Comparison of ENCODE assay signal across 10 mouse cellular contexts in the genomic region with DNA sequence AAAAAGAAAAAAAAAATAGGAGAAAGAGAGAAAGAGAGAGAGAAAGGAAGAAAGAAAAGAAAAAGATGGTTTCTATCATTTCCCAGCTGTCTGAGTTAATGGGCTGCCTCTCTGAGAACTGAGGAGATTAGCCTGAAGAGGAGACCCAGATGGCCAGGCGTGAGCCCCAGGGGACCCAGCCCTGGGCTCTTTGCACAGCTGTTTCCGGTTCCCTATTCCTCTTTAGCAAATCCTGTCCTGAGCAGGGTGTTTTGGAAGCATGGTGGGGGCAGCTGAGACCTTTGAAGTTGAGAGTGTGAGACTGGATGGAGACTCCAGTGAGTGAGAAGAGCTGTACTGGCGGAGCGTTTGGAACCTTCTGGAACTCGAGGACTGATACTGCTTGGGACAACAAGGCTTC.
DNase-seq lines count a peak whose midpoint lies in the region; ATAC-seq and TF ChIP-seq lines count a peak whose summit lies in the region.
"Had no signal": no experiment of that assay in that cellular context is flagged by ENCODE, and none has a peak within 500 bp of the region (broad histone marks: within the 10 kb centered on the region; RNA-seq: fewer than 3 reads in every experiment).

No protein-coding gene starts in this region.

- H3K27me3 ChIP-seq in intestine, embryonic 14.5 days (replicated peaks; ENCODE audit: control insufficient read depth, insufficient read depth, low read length), result no peaks in the 10 kb centered on the region
- no peaks in the 10 kb centered on the region for H3K27me3 ChIP-seq in intestine, postnatal 0 days (replicated peaks; ENCODE audit: control insufficient read depth, insufficient read depth, low read length)
- H3K27me3 ChIP-seq in lung, embryonic 15.5 days, result no peaks in the 10 kb centered on the region
- no peaks in the 10 kb centered on the region for H3K27me3 ChIP-seq in stomach, embryonic 16.5 days (ENCODE audit: control insufficient read depth, insufficient read depth, low read length)

- no peak for TF ChIP-seq CTCF in intestine, postnatal 0 days (IDR thresholded peaks at IDR 0.05; ENCODE audit: low read depth)

- 50% methylated on average over 5 of the region's 5 CpGs for WGBS in intestine, embryonic 14.5 days
- 45% methylated on average over 5 of the region's 5 CpGs for WGBS in intestine, postnatal 0 days
- WGBS in lung, embryonic 15.5 days, result 30% methylated on average over 5 of the region's 5 CpGs
- 38% methylated on average over 5 of the region's 5 CpGs for WGBS in stomach, embryonic 16.5 days

- no peak overlapping the region for H3K4me2 ChIP-seq in intestine, embryonic 14.5 days (ENCODE audit: low read length)
- H3K4me2 ChIP-seq in intestine, postnatal 0 days (replicated peaks; ENCODE audit: low read depth), result no peak overlapping the region
- no peak overlapping the region for H3K4me2 ChIP-seq in lung, embryonic 15.5 days
- no peak overlapping the region for H3K4me2 ChIP-seq in stomach, embryonic 16.5 days (ENCODE audit: low read depth, low read length)
- H3K4me2 ChIP-seq: midbrain, embryonic 11.5 days had no signal

- H3K27ac ChIP-seq in intestine, embryonic 14.5 days (ENCODE audit: low read depth), result peak overlapping the region; percentile 57
- H3K27ac ChIP-seq in intestine, postnatal 0 days (ENCODE audit: low read depth, low read length), result no peak overlapping the region
- peak overlapping the region; percentile 70 for H3K27ac ChIP-seq in lung, embryonic 15.5 days
- H3K27ac ChIP-seq in stomach, embryonic 16.5 days (ENCODE audit: low read length), result peak overlapping the region; percentile 46

- H3K4me3 ChIP-seq in intestine, embryonic 14.5 days (ENCODE audit: low read depth, low read length), result no peak overlapping the region
- H3K4me3 ChIP-seq in intestine, postnatal 0 days (ENCODE audit: low read depth, low read length), result no peak overlapping the region
- no peak overlapping the region for H3K4me3 ChIP-seq in lung, embryonic 15.5 days
- no peak overlapping the region for H3K4me3 ChIP-seq in stomach, embryonic 16.5 days (replicated peaks; ENCODE audit: low read length)

- DNase-seq in intestine, embryonic 14.5 days (ENCODE audit: low spot score), result no peak
- peak; percentile 59 for DNase-seq in heart, postnatal 25 days (ENCODE audit: low spot score)
- no peak for DNase-seq in layer of hippocampus, adult 11-12 months (ENCODE audit: low spot score)
- no peak for DNase-seq in frontal cortex, postnatal 14 days (ENCODE audit: low spot score in 2 of 2)
- DNase-seq: thymus, adult 2 months had no signal

- ATAC-seq in intestine, embryonic 14.5 days (replicated peaks; ENCODE audit: low FRiP score, low TSS enrichment, low read depth), result no peak
- no peak for ATAC-seq in intestine, postnatal 0 days
- ATAC-seq in lung, embryonic 15.5 days (ENCODE audit: borderline replicate concordance, extremely low read depth, low FRiP score, low TSS enrichment), result peak; percentile 88
- ATAC-seq in stomach, embryonic 16.5 days (ENCODE audit: insufficient read depth, low FRiP score), result no peak
- no peak for ATAC-seq in inflammation-experienced regulatory T-cells, adult 6 months

- 0 out of 2 replicates have a peak, but pooled peaks cover 3% of the 10 kb centered on the region for H3K9me3 ChIP-seq in intestine, embryonic 14.5 days (ENCODE audit: control insufficient read depth, low read length)
- no peaks in the 10 kb centered on the region for H3K9me3 ChIP-seq in intestine, postnatal 0 days (ENCODE audit: control insufficient read depth)
- no peaks in the 10 kb centered on the region for H3K9me3 ChIP-seq in lung, embryonic 15.5 days
- H3K9me3 ChIP-seq in stomach, embryonic 16.5 days (replicated peaks; ENCODE audit: control insufficient read depth, low read length), result no peaks in the 10 kb centered on the region

- intact Hi-C loops in heart, postnatal 25 days (cut with DNase I), result no loop called here

- H3K36me3 ChIP-seq in intestine, embryonic 14.5 days (ENCODE audit: control insufficient read depth, insufficient read depth, low read length), result no peaks in the 10 kb centered on the region
- no peaks in the 10 kb centered on the region for H3K36me3 ChIP-seq in intestine, postnatal 0 days (ENCODE audit: control insufficient read depth, insufficient read depth)
- no peaks in the 10 kb centered on the region for H3K36me3 ChIP-seq in lung, embryonic 15.5 days
- H3K36me3 ChIP-seq in stomach, embryonic 16.5 days (ENCODE audit: control insufficient read depth, insufficient read depth, low read length), result no peaks in the 10 kb centered on the region

- H3K9ac ChIP-seq in intestine, embryonic 14.5 days (ENCODE audit: low read length), result no peak overlapping the region
- no peak overlapping the region for H3K9ac ChIP-seq in intestine, postnatal 0 days (ENCODE audit: low read depth, low read length)
- no peak overlapping the region for H3K9ac ChIP-seq in lung, embryonic 15.5 days
- H3K9ac ChIP-seq in stomach, embryonic 16.5 days (ENCODE audit: low read length), result no peak overlapping the region

- H3K4me1 ChIP-seq in intestine, embryonic 14.5 days (replicated peaks; ENCODE audit: control insufficient read depth, insufficient read depth, low read length), result peaks cover 21% of the 10 kb centered on the region
- H3K4me1 ChIP-seq in intestine, postnatal 0 days (replicated peaks; ENCODE audit: control insufficient read depth, insufficient read depth, low read length), result peaks cover under 1% of the 10 kb centered on the region; the same call in 1 of the 2 replicates
- peaks cover 29% of the 10 kb centered on the region for H3K4me1 ChIP-seq in lung, embryonic 15.5 days
- H3K4me1 ChIP-seq in stomach, embryonic 16.5 days (ENCODE audit: control insufficient read depth, insufficient read depth, low read length), result peaks cover 5% of the 10 kb centered on the region
